Mouse (Mus musculus) cortical plate, adult 2 months (tissue): ENCODE measurements around the gene Cbr2.
"Not testable (repeated sequence)": the region's sequence is repeated elsewhere in the genome, so short reads cannot be mapped to it uniquely, and the experiment has no call there.

Experiments
- CTCF ChIP-seq: fragments of 200-500 bp; IDR thresholded peaks from 2 replicates; pipeline ENCODE4 v1.5.1; 2011; ENCODE audit warnings: mild to moderate bottlenecking, control low read depth, low read length; ENCODE audit not compliant: insufficient read depth; ENCODE audit errors: extremely low read depth
- POLR2A ChIP-seq: fragments of 200-500 bp; IDR thresholded peaks from 2 replicates; pipeline ENCODE4 v1.6.1; 2011; ENCODE audit warnings: mild to moderate bottlenecking, low read length, control low read depth; ENCODE audit not compliant: insufficient read depth; ENCODE audit errors: extremely low read depth

DNA sequence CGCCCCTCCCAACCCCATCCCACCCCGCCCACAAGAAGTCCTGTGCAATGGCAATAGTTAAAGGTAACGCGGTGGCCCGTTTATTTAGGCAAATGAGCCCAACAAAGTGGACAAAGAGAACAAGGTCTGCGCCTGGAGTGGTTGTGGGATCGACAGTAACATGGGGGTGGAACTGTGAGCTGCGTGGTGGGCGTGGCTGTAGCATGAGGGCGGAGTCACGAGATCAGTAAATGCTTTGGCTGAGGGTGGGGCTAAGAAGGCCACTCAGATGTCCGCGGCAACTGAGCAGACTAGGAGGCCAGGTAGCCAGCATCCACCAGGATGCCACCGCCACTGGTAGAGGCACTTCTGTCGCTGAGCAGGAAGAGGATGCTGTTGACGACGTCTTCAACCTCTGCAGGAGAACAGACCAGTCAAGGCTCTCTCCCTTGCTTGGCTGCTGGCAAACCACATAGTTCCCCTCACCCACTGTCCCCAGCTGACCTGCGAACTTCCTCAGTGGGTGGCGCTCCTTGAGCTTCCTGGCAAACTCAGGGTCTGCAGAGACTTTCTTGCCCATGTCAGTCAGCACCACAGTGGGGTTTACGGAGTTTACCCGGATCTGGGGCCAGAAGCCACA, 2.4 kb downstream of the Cbr2 start:
- not testable (repeated sequence) for TF ChIP-seq POLR2A, CTCF
